Mouse (Mus musculus) kidney, postnatal 14 days (tissue): ENCODE data around the gene Rimbp2.
"Not testable (repeated sequence)": the region's sequence is repeated elsewhere in the genome, so short reads cannot be mapped to it uniquely, and the experiment has no call there.

Source experiments
- DNase-seq: peaks from one replicate; pipeline ENCODE4 v3.0.0; 2022; ENCODE audit warnings: mixed read lengths

Gene Rimbp2

DNA sequence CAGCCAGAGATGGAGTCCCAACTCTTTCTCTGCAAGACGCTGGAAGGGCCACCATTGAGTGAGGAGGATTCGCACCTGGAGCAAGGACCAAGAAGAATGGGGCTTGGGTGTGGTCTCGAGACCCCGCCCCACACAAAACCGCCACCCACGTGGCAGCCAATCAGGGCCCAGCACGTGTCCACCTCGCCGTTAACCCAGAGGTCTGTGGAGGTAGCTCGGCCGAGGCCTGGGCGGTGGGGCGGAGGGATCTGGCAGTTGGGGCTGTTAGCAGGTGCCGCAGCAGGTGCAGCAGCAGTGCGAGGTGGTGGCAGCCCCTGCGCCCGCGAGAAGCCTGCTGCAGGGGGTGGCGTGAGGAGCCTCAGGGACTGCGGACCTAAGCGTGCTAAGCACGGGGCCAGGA lies 217.4 kb downstream of the Rimbp2 start:
- DNase-seq, result no peak

DNA sequence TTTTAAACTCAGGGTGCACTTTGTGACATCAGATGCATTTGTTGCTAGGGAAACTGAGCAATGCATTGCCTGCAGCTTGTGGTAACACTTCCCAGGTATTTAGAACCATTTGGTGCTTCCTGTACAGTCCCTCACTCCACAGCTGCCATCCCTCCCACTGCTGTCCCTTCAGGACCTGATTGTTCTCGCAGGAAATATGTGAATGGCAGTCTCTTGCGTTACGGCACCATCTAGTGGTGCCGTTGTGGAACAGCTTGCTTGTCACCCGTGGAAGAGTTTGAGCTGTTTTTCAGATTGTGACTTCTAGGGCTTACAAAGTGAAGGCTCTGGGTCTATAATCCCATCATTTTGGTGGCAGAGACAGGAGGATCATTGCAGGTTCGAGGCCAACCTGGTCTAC lies 219.3 kb downstream of the Rimbp2 start:
- peak; percentile 53 for DNase-seq

DNA sequence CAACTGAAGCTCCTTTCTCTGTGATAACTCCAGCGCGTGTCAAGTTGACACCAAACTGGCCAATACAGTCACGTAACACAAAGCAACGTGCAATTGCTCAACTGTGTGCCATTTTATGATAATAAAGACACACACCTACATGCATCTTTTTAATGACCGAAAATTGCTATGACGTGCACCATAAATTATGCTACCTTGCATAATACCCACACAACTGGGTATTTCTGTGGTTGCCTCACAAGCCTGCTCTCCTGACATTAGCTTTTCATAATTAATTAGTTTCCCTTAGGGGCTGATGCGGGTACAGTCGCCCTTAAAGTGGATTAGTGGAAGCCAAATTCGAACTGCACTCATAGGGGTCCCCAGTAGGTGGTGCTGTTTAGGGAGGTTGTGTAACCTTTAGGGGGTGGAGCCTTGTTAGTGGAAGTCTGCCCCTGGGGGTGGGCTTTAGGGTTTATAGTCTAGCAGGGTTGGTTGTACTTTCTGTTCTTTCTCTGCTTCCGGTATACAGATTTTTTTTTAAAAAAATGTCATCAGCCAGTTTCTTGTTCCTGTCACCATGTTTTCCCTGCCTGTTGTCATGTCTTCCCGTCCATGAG lies 220.8 kb downstream of the Rimbp2 start:
- DNase-seq, result no peak

DNA sequence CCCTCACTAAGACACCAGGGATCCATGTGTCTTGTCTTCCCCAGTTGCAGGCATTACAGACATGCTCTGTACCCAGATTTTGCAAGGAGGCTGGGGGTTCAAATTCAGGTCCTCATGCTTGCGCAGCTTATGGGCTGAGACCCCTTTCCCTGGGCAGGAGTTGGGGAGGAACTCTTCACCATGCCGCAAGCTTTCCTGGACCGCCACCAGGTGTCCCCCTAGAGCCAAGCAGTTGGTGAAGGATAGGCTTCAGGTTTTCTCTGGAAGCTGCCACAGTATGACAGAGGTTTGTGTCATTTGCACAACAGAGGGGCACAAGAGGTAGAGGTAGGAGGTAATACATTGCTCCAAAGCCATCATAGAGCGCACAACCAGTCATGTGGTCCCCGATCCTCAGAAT lies 222.7 kb downstream of the Rimbp2 start:
- DNase-seq, result no peak

DNA sequence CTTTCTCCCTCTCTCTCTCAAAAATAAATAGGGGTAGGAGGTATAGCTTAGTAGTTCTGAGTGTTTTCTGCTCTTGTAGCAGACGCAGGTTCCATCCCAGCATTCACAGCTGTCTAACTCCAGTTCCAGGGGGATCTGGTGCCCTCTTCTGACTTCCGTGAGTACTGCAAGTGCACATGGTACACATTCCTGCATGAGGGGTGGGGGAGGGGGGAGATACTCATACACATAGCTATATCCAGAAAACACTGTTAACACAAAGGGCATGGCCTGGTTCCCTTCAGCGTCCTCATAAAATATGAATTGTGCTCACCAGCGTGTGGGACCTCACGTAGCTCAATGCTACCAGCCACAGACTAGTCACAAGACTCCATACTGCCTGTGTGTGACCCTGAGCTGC lies 223.9 kb downstream of the Rimbp2 start:
- DNase-seq, result no peak

DNA sequence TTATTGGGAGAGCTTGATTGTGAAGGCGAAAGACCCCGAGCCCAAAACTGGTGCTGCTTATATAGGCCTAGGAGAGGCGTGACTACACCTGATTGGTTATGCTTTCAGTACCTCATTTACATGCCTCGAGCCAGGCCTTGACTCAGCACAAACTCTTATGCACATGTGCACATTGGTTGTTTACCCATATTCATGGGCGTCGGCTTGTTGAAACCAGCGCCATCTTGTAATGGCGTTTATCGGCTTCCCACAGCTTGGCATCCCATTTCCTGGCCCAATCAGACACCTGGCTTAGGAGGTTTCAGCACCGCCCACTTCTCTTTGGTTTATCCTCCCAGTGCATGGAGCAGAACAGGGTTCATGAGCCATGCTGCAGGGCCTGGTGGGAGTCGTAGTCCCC lies 232.8 kb downstream of the Rimbp2 start:
- DNase-seq, result not testable (repeated sequence)

DNA sequence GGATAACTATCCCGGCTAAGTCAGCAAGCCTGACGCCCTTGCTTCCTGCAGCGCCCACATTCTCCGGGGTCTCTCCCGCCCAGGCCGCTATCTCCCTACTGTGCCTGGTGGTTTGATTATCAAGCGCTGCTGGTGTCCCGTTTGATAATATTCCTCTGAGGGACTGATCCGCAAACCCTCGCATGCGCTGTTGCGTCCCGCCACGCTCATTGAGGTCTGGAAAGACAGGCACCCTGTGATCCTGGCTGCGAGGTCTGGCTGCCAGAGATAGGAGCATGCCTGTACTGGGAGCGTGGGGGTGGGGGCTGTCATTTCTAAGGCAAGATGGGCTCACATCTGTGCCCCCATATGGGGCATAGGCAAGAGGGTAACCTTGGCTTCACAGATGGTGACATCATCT lies 238.1 kb downstream of the Rimbp2 start:
- no peak for DNase-seq

DNA sequence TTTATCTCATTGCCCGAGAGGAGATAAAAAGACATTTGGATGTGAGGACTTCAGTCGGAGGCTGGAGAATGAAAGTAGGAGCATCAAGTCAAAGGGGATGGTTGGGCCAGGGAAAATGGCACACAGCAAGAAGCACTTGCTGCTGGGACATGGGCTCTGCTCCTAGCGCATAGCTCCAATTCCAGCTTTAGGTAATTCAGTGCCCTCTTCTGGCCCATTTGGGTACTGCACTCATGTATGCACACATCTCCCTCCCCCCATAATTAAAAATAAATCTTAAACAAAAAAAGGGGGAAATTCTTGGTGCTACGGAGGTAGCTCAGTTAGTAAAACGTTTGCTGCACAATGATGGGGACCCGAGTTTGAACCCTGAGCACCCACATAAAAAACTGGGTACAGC lies 241.4 kb downstream of the Rimbp2 start:
- DNase-seq, result no peak

DNA sequence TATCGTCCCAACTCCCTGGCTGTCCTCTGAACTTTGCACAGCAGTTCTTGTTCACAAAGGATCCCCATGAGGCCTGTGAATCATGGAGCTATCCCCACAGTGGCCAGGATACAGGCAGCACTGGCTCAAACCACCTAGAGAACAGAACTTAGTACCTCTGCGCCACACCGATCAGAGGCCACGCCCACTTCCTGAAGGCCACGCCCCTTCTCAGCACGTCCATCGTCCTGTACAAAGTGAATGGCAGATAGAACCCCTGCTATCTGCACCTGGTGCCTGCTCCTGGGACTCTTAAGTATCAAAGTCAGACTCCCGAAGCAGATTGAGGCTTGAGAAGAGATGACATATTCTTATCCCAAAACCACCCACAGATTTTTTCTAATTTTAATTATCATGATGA lies 242.7 kb downstream of the Rimbp2 start:
- DNase-seq, result no peak

DNA sequence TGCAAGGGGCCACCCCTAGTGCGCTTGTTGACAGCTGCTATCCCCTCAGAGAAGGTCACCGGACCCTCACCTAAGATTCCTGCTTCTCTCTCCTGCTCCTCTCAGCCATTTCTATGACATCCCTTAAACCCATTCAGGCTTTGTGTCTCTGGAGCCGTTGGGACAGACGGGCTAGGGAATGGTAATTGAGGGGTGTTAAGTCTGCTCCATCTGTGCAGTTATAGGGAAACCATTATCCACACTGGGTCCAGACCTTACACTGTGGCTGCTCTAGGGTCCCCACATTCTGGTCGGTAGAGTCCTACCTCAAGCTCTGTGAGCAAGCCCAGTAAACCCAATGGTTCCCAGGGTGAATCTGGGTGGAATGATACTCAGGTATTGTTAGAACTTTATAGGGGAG lies 244.4 kb downstream of the Rimbp2 start:
- DNase-seq, result no peak
